In genomic region chr14:51984247-51985231, GRCm38 (mm10) we compare ENCODE assay signal across 8 mouse cellular contexts. TPM values are rescaled to one million over a fixed set of nuclear protein-coding genes. Genes with fewer than 3 reads are reported as not detected.
DNase-seq lines count a peak whose midpoint lies in the region; ATAC-seq and TF ChIP-seq lines count a peak whose summit lies in the region.

TSS of gene Arhgef40 (plus strand) at chr14:51984719.

- H3ac ChIP-seq in C2C12 (ENCODE audit: control insufficient read depth, insufficient read length, low read depth) (peak within 1 kb of the TSS; percentile 99), myocyte (ENCODE audit: control insufficient read depth, insufficient read length) (peak within 1 kb of the TSS; percentile 93)

- WGBS in embryonic facial prominence, embryonic 11.5 days, result 0% methylated on average over 63 of the region's 74 CpGs
- under 1% methylated on average over 74 of the region's 74 CpGs for WGBS in liver, embryonic 12.5 days (ENCODE audit: insufficient replicate concordance)

- H3K79me2 ChIP-seq in C2C12 (ENCODE audit: control insufficient read depth, insufficient read depth) (peaks cover 29% of the 10 kb centered on the region), myocyte (ENCODE audit: control insufficient read depth, insufficient read depth) (peaks cover 10% of the 10 kb centered on the region)

- H3K4me1 ChIP-seq in embryonic facial prominence, embryonic 11.5 days (ENCODE audit: control insufficient read depth, insufficient read depth, low read length), result peaks cover 2% of the 10 kb centered on the region; the same call in 1 of the 2 replicates
- H3K4me1 ChIP-seq in liver, embryonic 12.5 days, result peaks cover 61% of the 10 kb centered on the region
- peaks cover 24% of the 10 kb centered on the region for H3K4me1 ChIP-seq in testis, adult 2 months (ENCODE audit: control insufficient read depth, insufficient read depth, low read length)

- H3K79me3 ChIP-seq in C2C12 (ENCODE audit: low read depth), result peaks cover 5% of the 10 kb centered on the region

- peak within 1 kb of the TSS; percentile 95 for H3K27ac ChIP-seq in embryonic facial prominence, embryonic 11.5 days (replicated peaks; ENCODE audit: low read depth, low read length)
- peak within 1 kb of the TSS; percentile 90 for H3K27ac ChIP-seq in liver, embryonic 12.5 days
- no peak within 1 kb of the TSS for H3K27ac ChIP-seq in testis, adult 2 months (ENCODE audit: control insufficient read depth, insufficient read depth, low read depth, low read length)

- no peak for TF ChIP-seq CTCF in C2C12 (IDR thresholded peaks at IDR 0.05; ENCODE audit: control insufficient read depth, insufficient read depth, insufficient read length)
- TF ChIP-seq CTCF in testis, adult 2 months (IDR thresholded peaks at IDR 0.05; ENCODE audit: control insufficient read depth, insufficient read depth, insufficient replicate concordance, low read depth, low read length), result no peak

- H3K27me3 ChIP-seq in C2C12 (ENCODE audit: control insufficient read depth, insufficient read depth, insufficient read length) (no peaks in the 10 kb centered on the region), myocyte (ENCODE audit: control insufficient read depth, insufficient read depth, insufficient read length) (no peaks in the 10 kb centered on the region)
- no peaks in the 10 kb centered on the region for H3K27me3 ChIP-seq in embryonic facial prominence, embryonic 11.5 days (ENCODE audit: control insufficient read depth, insufficient read depth, low read length)
- peaks cover 15% of the 10 kb centered on the region; the same call in 1 of the 2 replicates for H3K27me3 ChIP-seq in liver, embryonic 12.5 days (replicated peaks)
- no peaks in the 10 kb centered on the region; the same call in 1 of the 2 replicates for H3K27me3 ChIP-seq in testis, adult 2 months (ENCODE audit: control insufficient read depth, insufficient read depth, low read length)

- H3K4me2 ChIP-seq in embryonic facial prominence, embryonic 11.5 days (ENCODE audit: low read depth, low read length), result peak within 1 kb of the TSS; percentile 93
- H3K4me2 ChIP-seq in liver, embryonic 12.5 days, result peak within 1 kb of the TSS; percentile 98
- H3K4me2 ChIP-seq in myocyte (ENCODE audit: low read depth), result peak within 1 kb of the TSS; percentile 100

- H3K4me3 ChIP-seq in C2C12 (ENCODE audit: insufficient read depth, poor library complexity, severe bottlenecking), result peak within 1 kb of the TSS; percentile 59
- H3K4me3 ChIP-seq in embryonic facial prominence, embryonic 11.5 days (ENCODE audit: low read depth, low read length), result peak within 1 kb of the TSS; percentile 75
- H3K4me3 ChIP-seq in liver, embryonic 12.5 days, result peak within 1 kb of the TSS; percentile 71
- peak within 1 kb of the TSS; percentile 79 for H3K4me3 ChIP-seq in myocyte
- peak within 1 kb of the TSS; percentile 82 for H3K4me3 ChIP-seq in testis, adult 2 months (ENCODE audit: control insufficient read depth, low read depth, low read length)

- peak; percentile 89 for DNase-seq in adrenal gland, postnatal 14 days
- DNase-seq in embryonic facial prominence, embryonic 11.5 days (ENCODE audit: low spot score), result peak; percentile 91
- DNase-seq in heart, adult 8-10 months (ENCODE audit: low spot score), result peak; percentile 58
- DNase-seq in kidney, adult 9 months, result peak; percentile 61

- peaks cover 18% of the 10 kb centered on the region for H3K36me3 ChIP-seq in C2C12 (ENCODE audit: control insufficient read depth, insufficient read depth)
- H3K36me3 ChIP-seq in embryonic facial prominence, embryonic 11.5 days (replicated peaks; ENCODE audit: control insufficient read depth, insufficient read depth, low read depth, low read length), result peaks cover 8% of the 10 kb centered on the region
- H3K36me3 ChIP-seq in liver, embryonic 12.5 days, result peaks cover 22% of the 10 kb centered on the region
- no peaks in the 10 kb centered on the region for H3K36me3 ChIP-seq in myocyte (ENCODE audit: control insufficient read depth, insufficient read depth)
- H3K36me3 ChIP-seq in testis, adult 2 months (ENCODE audit: control insufficient read depth, insufficient read depth, low read length), result no peaks in the 10 kb centered on the region

- H3K9ac ChIP-seq in embryonic facial prominence, embryonic 11.5 days (replicated peaks; ENCODE audit: low read length), result peak within 1 kb of the TSS; percentile 90
- peak within 1 kb of the TSS; percentile 79 for H3K9ac ChIP-seq in liver, embryonic 12.5 days

- no peaks in the 10 kb centered on the region for H3K9me3 ChIP-seq in embryonic facial prominence, embryonic 11.5 days (replicated peaks; ENCODE audit: control insufficient read depth, low read length)
- H3K9me3 ChIP-seq in liver, embryonic 12.5 days (replicated peaks), result no peaks in the 10 kb centered on the region

- peak; percentile 65 for TF ChIP-seq POLR2A in myocyte (IDR thresholded peaks at IDR 0.05; ENCODE audit: insufficient read length, low read depth)
- no peak for TF ChIP-seq POLR2A in testis, adult 2 months (IDR thresholded peaks at IDR 0.05; ENCODE audit: control insufficient read depth, low read depth, low read length)

- peak; percentile 83 for ATAC-seq in embryonic facial prominence, embryonic 11.5 days (replicated peaks; ENCODE audit: insufficient number of reproducible peaks, low FRiP score, low TSS enrichment, low read depth)
- peak; percentile 70 for ATAC-seq in liver, embryonic 12.5 days

TF ChIP-seq in C2C12, 6 proteins besides CTCF, POLR2A, EP300 and RAD21:
- TF ChIP-seq FOSL1 (IDR thresholded peaks at IDR 0.05; ENCODE audit: insufficient read depth, low read length, poor library complexity, severe bottlenecking) (no peak), MYOG (IDR thresholded peaks at IDR 0.05; ENCODE audit: control insufficient read depth, extremely low read depth, insufficient read length) (no peak), MYOD1 (IDR thresholded peaks at IDR 0.05; ENCODE audit: control insufficient read depth, insufficient read length, low read depth) (no peak), USF1 (IDR thresholded peaks at IDR 0.05; ENCODE audit: low read depth) (no peak)

TF ChIP-seq in myocyte, 11 proteins besides CTCF, POLR2A, EP300 and RAD21:
- TF ChIP-seq TCF3 (IDR thresholded peaks at IDR 0.05; ENCODE audit: insufficient read length, low read depth), result no peak
- TF ChIP-seq SRF (IDR thresholded peaks at IDR 0.05; ENCODE audit: control insufficient read depth, insufficient read length, low read depth), result no peak
- TF ChIP-seq MYOG (IDR thresholded peaks at IDR 0.05; ENCODE audit: control insufficient read depth in 1 of 3, insufficient read depth in 1 of 3, insufficient read length in 2 of 3, low read depth in 2 of 3), result peak in 1 of 3 experiments; percentile 38
- TF ChIP-seq MYOD1 (IDR thresholded peaks at IDR 0.05; ENCODE audit: control insufficient read depth in 1 of 3, insufficient read length in 2 of 3, low read depth in 2 of 3), result peak in 1 of 3 experiments; percentile 5
- TF ChIP-seq E2F4 (IDR thresholded peaks at IDR 0.05; ENCODE audit: insufficient read depth), result no peak
- TF ChIP-seq POLR2AphosphoS2 (IDR thresholded peaks at IDR 0.05; ENCODE audit: insufficient read length, low read depth), result peak; percentile 52
- no peak for TF ChIP-seq USF1 (IDR thresholded peaks at IDR 0.05; ENCODE audit: low read depth)
- TF ChIP-seq TCF12 (IDR thresholded peaks at IDR 0.05; ENCODE audit: insufficient read depth, poor library complexity, severe bottlenecking), result no peak
- TF ChIP-seq MAX (IDR thresholded peaks at IDR 0.05; ENCODE audit: low read depth), result no peak

RNA-seq across cellular contexts. Expression of gene Arhgef40, which starts in this region (rescaled TPM):
- polyA plus RNA-seq in C2C12 (2012; fragmentation: generic; extraction: Trizol) (55.6 TPM), myocyte (2012; fragmentation: generic; extraction: Trizol) (35.0 TPM)
- total RNA-seq in adrenal gland, postnatal 14 days (2021), result 49.5 and 61.3 TPM in 2 replicates
- 82.6 and 91.9 TPM in 2 replicates for polyA plus RNA-seq in embryonic facial prominence, embryonic 11.5 days (2014; fragmentation: Nextera tagmentation; extraction: Ambion mirVana)
- 10 to 100 TPM; 20.4 to 31.0 (median 24.0) TPM for total RNA-seq in heart, adult 8-10 months (2022)
- polyA plus RNA-seq in liver, embryonic 12.5 days (2016; fragmentation: Nextera tagmentation; extraction: Ambion mirVana), result 34.8 and 40.1 TPM in 2 replicates
- 5.6 and 6.6 TPM in 2 replicates for polyA plus RNA-seq in testis, adult 2 months (2012; rRNA removed)
